Mouse (Mus musculus): ENCODE measurements around the gene Slc37a1.

DNA sequence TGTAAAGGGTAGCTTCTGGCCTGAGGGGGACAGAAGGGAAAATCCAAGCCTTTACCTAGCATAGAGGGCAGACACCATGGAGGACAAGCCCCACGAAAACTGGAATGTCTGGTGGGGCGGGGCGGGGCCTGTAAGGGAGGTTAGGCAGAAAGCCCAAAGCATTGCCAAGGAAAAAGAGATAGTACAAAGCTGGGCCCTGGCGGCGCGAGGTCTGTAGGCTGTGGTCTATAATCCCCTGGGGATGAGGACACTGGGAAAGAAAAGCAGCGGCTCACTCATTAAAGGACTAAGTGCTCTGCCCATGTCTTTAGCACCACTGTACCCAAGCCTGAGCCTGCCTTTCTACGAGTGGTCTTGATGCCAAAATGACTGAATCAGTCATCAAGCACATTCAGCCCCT, 65.4 kb downstream of the Slc37a1 start:
- TF ChIP-seq MAX (IDR thresholded peaks at IDR 0.05) (no peak), CTCF (IDR thresholded peaks at IDR 0.05; ENCODE audit: control insufficient read depth, insufficient read depth, insufficient read length) (no peak), USF1 (IDR thresholded peaks at IDR 0.05; ENCODE audit: low read depth) (no peak), CEBPB (IDR thresholded peaks at IDR 0.05; ENCODE audit: low read depth) (no peak), MYOG (IDR thresholded peaks at IDR 0.05; ENCODE audit: control insufficient read depth, extremely low read depth, insufficient read length) (no peak), MYOD1 (IDR thresholded peaks at IDR 0.05; ENCODE audit: control insufficient read depth, insufficient read length, low read depth) (no peak), FOSL1 (IDR thresholded peaks at IDR 0.05; ENCODE audit: insufficient read depth, low read length, poor library complexity, severe bottlenecking) (no peak)
